Mouse (Mus musculus) CH12F3 (cell line): ENCODE results near the gene Lta.

Experiments
- in situ Hi-C: fragments of 300-500 bp; cut with MboI; formaldehyde crosslinking; loops from 2 replicates; pipeline ENCODE4 v1.14.3; 2020; ENCODE audit warnings: low sequenced_read_pairs

Lta gene

DNA sequence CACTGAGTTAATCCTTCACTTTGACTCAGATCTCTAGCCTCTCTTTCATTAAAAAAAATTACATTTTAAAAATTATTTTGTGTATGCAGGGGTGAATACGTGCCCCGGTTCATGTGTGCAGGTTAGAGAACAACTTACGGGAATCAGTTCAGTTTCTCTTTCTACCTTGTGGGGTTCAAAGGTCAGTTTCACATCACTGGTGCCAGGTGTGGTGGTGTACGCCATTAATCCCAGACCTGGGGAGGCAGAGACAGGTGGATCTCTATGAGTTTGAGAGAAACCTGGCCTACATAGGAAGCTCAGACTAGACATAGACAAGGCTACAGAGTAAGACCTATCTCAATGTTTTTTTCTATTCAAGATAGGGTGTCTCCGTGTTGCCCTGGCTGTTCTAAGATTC is 7.9 kb upstream of the Lta start:
- in situ Hi-C loops = no loop called here

DNA sequence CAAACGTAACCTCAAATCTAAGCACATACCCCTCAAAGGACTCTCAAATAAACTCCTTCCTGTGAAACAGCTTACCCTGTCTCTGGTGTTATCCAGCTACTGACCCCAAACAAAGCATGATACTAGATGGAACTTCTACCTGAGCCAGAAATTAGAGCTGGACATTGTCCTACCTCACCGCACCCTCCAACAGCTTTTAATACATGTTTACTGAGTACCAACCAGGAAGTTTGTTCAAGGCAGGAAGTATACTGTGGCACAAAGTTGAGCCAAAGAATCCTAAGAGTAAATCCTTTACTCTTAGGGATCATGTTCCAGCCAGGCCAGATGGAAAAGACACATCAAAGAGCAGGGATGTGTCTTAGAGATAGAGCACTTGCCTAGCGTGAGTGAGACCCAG is 5.4 kb upstream of the Lta start:
- in situ Hi-C loops = no loop called here

DNA sequence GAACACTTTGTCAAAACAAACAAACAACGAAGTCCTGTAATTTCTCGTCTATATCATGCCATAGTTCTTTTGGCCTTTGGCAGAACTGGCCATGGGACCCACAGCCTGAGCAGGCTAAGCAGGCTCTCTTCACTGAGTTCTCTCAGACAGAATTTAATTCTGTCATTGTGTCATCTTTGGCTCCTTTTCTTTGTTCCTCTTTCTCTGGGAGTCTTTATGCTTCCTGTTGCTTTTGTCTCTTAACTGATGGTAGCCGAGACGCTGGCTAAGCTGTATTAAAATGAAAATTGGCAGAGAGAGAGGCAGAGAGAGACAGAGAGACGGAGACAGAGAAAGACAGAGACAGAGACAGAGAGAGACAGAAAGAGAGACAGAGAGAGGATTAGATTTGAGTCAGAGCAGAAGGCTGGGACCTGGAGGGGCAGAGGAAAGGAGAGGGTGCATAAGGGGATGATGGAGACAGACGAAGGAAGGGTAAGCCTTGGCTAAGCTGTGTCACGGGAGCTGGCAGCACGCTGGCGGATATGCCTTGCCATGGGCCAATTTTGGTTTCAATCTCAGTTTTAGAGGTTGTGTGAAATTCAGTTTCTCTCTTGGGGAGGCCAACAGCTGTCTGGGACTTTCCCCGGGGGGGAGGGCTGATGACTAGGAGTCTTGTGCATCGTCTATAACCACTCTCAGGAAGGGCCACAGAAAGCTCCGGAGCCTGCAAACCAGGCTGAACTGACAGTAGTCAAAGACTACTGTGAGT is 4.8 kb upstream of the Lta start:
- in situ Hi-C loops = no loop called here

DNA sequence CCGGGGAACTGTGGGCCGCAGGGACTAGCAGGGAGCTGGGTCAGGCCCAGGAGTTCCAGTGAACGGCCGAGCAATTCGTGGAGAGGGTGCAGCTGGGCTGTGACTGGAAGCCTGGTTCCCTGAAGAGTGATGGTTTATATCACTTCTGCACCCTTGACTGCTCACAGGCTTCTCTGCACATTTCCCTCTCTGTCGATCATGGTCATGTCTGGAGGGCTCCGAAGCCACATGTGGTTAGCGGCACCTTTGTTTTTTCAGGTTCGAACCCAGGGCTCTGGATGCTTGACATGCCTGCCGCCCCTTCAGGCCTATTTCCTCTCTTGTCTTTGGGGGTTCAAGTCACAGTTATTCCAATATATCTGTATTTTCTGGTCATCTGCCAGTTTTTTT is 224 bp upstream of the Lta start:
- in situ Hi-C loops = no loop called here

DNA sequence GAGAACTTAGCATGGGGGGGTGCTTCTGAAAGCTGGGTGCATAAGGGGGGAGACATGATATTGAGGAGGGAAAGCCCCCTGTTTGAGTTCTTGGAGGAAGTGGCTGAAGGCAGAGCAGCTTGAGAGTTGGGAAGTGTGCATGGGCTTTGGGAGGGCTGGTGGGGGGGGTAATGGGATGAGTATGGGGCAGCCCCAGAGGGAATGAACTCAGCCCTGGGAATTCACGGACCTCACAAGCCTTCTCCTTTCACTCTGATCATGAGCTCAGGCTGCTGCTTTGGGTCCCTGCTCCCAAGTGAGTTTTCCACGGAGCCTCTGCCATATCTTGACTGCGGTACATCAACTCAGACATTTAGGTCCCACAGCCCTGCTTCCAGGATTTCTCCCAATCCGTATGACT is 2.7 kb downstream of the Lta start:
- in situ Hi-C loops = no loop called here

DNA sequence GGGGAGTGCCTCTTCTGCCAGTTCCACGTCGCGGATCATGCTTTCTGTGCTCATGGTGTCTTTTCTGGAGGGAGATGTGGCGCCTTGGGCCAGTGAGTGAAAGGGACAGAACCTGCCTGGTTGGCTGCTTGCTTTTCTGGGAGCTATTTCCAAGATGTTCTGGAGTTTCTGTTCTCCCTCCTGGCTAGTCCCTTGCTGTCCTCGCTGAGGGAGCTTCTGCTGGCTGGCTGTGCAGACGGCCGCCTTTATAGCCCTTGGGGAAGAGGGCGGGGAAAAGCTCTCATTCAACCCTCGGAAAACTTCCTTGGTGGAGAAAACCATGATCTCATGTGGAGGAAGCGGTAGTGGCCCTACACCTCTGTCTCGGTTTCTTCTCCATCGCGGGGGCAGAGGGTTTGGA is 3.4 kb downstream of the Lta start, which contains the start of gene Tnf:
TSS of gene Tnf (minus strand) at position 221 of the 400 bp plus-strand sequence.
- in situ Hi-C loops = no loop called here

DNA sequence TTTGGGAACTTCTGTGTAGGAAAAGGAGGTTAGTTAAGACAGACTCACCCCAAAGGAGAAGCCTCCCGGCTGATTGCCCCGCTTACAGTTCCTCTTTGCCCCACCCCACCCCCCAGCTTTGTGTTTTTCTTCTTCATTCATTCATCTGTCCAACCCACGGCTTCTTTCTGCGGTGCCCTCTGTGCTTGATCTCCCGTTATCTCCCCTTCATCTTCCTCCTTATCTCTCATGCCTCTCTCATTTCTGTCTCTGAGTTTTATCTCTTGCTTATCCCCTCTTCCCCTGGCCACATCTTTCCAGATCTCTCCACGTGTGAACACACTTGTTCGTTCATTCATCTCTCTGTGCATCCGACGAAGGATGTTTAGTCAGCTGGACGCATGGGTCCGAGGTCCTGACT is 4.0 kb downstream of the Lta start:
- in situ Hi-C loops = no loop called here

DNA sequence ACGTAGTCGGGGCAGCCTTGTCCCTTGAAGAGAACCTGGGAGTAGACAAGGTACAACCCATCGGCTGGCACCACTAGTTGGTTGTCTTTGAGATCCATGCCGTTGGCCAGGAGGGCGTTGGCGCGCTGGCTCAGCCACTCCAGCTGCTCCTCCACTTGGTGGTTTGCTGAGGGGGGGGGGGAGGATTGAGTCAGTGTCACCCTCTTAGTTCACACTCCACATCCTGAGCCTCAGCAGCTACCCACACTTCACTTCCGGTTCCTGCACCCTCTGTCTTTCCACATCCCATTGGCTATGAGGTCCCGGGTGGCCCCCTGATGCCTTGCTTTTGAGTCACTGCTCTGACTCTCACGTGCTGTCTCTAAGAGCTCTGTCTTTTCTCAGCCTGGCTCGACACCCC is 4.8 kb downstream of the Lta start:
- in situ Hi-C loops = no loop called here

DNA sequence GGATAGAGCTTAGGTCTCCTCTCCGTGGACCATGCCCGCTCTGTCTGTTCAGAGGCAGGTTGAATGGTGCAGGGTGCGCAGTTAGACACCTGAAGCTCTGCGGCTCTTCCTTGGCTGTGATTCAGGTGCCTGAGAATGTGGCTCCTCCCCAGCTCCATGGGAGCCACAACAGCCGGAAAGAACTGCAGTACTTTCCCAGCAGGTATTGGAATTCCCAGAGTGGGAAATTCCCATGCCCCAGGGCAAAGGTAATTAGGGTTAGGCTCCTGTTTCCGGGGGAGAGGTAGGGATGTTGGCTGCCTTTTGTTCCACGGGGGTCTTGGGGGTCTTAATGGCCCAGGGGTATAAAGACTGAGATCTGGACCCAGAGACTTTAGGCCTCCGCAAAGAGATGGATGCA is 6.2 kb downstream of the Lta start:
- in situ Hi-C loops = no loop called here

DNA sequence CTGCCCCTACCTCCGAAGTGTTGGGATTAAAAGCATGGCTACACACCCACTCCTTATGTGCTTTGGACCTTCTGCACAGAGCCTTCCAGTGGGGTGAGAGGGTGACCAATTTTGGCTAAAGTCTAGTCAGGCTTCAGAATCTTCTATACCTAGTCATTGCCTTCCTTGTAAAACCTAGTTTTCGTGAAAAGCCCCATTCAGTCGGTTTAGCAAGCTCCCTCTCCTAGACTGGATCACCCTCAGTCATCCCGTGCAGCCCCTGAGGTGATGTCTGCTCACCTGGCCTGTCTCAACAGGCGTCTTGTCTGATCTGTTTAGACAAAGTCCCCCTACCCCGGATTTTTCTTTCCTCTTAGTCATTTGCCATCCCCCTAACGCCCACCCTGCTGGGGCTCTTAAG is 7.1 kb downstream of the Lta start:
- in situ Hi-C loops = no loop called here

DNA sequence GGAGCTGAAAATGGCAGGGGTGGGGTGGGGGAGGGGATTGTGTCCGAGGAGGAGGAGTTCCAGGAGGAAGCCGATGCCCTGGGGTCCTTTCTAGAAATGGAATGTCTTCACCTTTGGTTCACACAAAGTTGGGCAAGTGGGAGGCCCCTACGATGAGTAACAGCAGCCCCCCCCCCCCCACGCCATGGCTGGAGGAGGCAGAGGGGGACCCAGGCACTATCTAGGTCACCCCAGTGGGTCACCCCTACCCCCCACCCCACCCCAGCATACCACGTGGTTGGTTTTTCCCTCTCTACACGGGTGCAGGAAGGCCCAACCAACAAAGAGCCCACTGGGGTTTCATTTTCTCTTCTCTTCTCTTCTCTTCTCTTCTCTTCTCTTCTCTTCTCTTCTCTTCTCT is 8.0 kb downstream of the Lta start:
- in situ Hi-C loops = no loop called here

DNA sequence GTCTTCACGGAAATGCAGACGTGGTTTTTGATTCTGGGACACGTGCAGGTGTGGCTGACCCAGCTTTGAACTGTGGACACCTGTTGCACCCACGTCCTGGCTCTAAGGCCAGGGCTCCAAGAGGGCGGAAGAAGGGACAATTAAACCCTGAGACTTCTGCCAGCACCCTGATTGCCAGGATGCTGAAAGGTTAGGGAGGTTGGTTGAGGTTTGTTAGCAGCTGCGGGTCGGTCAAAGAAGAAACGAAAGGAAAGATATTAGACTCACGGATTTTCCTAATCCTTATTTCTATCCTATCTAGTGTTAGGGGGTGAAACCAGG is 8.9 kb downstream of the Lta start:
- in situ Hi-C loops = no loop called here

DNA sequence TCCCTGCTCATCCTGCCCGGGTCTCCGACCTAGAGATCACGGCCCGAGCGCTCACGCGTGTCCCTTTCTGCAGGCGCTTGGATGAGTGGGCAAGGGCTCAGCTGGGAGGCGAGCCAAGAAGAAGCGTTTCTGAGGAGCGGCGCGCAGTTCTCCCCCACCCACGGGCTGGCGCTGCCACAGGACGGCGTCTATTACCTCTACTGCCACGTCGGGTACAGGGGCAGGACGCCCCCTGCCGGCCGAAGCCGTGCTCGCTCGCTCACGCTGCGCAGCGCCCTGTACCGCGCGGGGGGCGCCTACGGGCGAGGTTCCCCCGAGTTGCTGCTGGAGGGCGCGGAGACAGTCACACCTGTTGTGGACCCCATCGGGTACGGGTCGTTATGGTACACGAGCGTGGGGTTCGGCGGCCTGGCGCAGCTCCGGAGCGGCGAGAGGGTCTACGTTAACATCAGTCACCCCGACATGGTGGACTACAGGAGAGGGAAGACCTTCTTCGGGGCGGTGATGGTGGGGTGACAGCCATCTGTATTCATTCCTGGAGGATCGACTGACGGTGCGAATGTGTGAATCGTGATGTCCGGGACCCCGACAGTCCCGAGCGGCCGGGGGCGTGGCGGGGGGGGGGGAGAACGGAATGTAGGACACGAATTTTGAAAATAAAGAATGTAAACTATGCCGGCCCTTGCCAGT is 9.4 kb downstream of the Lta start:
- in situ Hi-C loops = no loop called here

DNA sequence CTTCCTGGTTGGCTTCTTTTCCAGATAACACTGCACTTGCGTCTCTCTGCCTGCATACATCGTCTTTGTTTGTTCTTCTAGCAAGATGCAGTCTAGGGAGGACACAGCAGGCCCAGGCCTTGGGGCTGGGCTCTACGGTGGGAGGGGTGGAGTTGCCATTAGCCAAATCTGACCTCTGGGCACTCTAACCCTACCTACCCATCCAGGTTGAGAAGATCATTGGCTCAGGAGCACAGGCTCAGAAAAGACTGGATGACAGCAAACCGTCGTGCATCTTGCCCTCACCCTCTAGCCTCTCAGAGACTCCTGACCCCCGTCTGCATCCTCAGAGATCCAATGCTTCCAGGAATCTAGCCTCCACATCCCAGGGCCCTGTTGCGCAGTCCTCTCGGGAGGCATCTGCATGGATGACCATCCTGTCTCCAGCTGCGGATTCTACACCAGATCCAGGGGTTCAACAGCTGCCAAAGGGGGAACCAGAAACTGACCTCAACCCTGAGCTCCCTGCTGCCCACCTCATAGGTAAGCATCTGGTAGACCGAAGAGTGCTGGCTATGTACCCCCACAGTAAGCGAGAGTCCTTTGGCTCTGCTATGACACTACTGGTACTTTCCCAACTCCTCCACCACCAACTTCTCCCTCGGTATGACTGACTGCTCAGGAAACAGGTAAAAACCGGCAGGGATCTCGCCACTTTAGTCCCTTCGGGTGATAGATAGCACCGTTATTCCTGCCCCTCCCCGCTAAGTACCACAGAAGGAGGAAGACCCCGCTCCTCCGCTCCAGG is 10.1 kb downstream of the Lta start:
- in situ Hi-C loops = no loop called here

DNA sequence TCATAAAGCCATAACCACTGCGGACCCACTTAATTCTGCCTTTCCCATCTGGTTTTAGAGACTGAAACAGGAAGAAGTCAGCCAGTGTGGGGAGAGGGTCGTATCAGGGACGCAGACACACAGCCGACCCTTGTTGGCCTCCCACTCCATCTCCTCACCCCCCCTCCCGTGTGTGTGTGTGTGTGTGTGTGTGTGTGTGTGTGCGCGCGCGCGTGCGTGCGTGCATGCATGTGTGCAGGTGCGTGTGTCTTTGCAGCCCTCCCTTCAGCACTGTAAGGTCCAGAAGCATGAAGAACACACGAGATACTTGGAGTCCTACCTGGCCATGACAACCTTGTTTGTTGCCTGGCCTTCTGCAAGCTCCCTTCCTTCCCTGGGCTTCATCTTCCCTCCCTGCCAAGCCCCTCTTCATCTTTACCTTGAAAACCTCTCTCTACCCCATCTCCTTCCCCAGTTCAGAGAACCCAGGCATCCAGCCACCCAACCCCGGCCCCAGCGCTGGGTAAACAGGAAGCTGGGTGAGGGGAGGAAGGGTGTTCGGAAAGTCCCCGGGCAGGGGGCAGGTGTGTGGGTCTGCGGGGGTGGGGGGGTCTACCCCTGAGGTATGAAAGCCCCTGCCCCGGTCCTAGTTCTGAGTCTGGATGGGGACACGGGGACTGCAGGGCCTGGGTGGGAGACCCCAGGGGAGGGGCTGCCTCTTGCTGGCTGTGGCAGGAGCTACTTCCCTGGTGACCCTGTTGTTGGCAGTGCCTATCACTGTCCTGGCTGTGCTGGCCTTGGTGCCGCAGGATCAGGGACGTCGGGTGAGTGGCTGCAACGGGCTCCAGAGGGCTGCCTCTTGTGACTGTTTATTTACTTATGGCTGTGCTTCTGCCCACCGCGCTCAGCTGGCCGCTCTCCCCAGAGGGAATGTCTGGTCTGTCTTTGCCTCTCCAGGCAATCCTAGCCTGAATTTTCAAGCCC is 11.0 kb downstream of the Lta start, which contains the start of gene Ltb:
TSS of gene Ltb (plus strand) at position 559 of the 963 bp plus-strand sequence.
- in situ Hi-C loops = no loop called here

DNA sequence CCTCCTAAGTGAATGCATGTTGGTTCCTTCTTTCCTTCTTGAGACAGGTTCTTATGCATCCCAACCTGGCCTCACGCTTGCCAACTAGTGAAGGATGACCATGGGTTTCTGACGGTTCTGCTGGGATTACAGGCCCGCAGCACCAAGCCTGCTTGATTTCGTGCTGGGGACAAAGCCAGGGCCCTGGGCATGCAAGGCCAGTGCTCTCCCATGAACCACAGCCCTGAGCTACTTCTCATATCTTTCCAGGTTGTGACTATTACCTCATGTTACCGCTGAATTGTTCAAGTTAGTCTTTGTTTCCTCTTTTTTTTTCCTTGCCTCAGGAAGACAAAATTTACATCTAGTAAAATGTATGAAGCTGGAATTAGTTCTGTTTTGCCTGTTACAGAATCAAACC is 12.2 kb downstream of the Lta start:
- in situ Hi-C loops = no loop called here

DNA sequence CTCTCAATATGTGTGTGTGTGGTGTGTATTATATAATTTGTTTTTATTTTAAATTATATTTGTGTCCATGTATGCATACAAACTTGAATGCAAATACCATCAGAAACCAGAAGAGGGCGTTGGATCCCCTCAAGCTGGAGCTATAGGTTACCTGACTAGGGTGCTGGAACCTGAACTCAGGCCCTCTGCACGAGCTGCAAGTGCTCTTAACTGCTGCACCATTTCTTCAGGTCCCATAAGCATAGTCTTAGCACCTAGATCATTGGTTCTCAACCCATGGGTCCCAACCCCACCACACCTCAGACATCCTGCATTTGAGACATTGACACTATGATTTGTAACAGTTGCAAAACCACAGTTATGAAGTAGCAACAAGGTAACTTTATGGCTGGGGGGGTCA is 13.4 kb downstream of the Lta start:
- in situ Hi-C loops = no loop called here

DNA sequence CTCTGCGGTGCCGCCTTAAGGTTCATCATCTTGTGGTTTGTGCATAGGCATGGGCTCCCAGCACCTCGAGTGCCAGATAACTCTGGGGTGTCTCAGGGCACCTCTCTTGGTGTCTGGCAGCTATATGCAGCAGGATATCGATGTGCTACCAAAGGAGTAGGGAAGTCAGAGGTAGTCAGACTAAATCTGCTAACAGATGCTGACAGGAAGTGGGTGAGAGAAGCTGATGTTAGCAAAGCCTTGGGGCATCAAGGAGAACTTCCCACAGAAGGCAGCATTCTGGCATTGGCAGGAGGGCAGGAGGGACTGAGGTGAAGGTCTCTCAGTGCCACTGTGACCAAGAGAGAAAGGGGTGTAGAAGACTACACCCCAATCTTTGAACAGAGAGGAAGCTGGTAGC is 15.1 kb downstream of the Lta start:
- in situ Hi-C loops = no loop called here

DNA sequence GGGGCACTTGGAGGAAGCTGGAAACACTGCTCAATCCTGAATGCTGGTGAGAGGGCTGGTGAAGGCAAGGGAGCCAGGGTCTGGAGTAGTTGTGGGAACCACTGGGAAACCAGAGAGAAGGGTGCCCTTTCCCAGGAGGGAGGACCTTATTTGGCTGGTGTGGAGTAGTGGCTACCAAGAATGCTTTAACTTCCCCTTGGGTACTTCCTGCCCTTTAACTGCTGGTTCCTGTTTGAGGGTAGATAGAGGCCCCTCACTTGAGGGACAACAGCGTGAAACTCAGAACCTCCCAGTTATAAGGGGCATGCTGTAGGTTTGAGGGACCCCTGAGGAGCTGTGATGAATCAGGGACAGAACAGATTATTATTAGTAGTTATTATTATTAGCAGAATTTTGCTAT is 16.0 kb downstream of the Lta start:
- in situ Hi-C loops = no loop called here

DNA sequence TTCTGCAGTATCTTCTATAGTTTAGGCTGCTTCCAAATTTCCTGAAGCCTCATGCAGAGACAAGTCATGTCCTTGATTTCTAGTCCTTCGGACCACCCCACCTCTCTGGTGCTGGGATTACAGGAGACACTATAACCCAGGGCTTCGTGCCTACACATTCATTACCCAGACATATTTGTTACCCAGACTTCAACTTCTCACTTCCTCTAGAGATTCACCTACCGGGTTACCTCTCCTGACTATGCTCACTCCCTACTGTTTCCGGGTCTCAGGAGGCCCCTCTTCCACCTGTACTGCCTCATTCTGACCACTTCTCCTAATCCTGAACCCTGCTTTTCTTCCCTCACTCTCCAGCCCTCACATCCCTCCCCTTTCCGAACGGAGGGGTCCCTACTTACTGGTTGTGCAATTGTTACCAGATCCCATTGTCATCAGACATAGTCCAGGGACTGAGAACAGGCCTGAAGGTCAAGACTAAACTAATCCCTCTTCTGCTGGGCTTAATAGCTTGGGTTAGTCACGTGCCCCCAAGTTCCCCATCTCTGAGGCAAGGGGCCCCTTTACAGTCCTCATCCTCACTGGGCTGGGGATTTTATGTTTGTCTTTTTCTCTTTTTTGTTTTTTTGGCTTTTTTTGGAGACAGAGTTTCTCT is 17.1 kb downstream of the Lta start, which contains the start of gene Lst1:
TSS of gene Lst1 (minus strand) at position 481 of the 652 bp plus-strand sequence.
- in situ Hi-C loops = no loop called here
